Mouse (Mus musculus): ENCODE data around the gene Cntnap1. TPM values are rescaled to one million over a fixed set of nuclear protein-coding genes. Genes with fewer than 3 reads are reported as not detected.
A peak's percentile ranks its signal among the peaks of the same experiment; 100 is the strongest.
"Not testable (repeated sequence)": the region's sequence is repeated elsewhere in the genome, so short reads cannot be mapped to it uniquely, and the experiment has no call there.

Cntnap1 gene
- polyA plus RNA-seq (2015; fragmentation: Nextera tagmentation; extraction: Ambion mirVana), result 2.0 and 2.6 TPM in 2 replicates

GRCm38 (mm10) chr11:101170354-101170810 lies at the start of gene Cntnap1:
Gene Cntnap1, plus strand, starts transcription at chr11:101170523.
- Histone ChIP-seq H3K27ac (peak within 1 kb of the TSS; percentile 88), H3K4me2 (peak within 1 kb of the TSS; percentile 85), H3K9me3 (no peaks in the 10 kb centered on the region), H3K4me3 (replicated peaks) (peak within 1 kb of the TSS; percentile 66), H3K9ac (peak within 1 kb of the TSS; percentile 69), H3K27me3 (replicated peaks) (peaks cover 16% of the 10 kb centered on the region; the same call in 1 of the 2 replicates), H3K4me1 (peaks cover 45% of the 10 kb centered on the region), H3K36me3 (peaks cover 25% of the 10 kb centered on the region)
- under 1% methylated on average over 35 of the region's 35 CpGs for WGBS
- ATAC-seq (ENCODE audit: insufficient read depth, low FRiP score, low read depth), result no peak

- peaks cover 16% of the 10 kb centered on the region for H3K4me1 ChIP-seq
- H3K9ac ChIP-seq, result peak overlapping the region; percentile 66
- no peaks in the 10 kb centered on the region for H3K27me3 ChIP-seq (replicated peaks)
- 21% methylated on average over 19 of the region's 19 CpGs for WGBS
- ATAC-seq (ENCODE audit: insufficient read depth, low FRiP score, low read depth), result no peak
- peak overlapping the region; percentile 93 for H3K4me2 ChIP-seq
- H3K4me3 ChIP-seq (replicated peaks), result peak overlapping the region; percentile 99
- H3K36me3 ChIP-seq, result peaks cover 12% of the 10 kb centered on the region
- H3K9me3 ChIP-seq, result no peaks in the 10 kb centered on the region
- peak overlapping the region; percentile 91 for H3K27ac ChIP-seq
Observed at GRCm38 (mm10) chr11:101120545-101121188, 49.7 kb upstream of the Cntnap1 start.

GRCm38 (mm10) chr11:101124494-101124893 lies 45.8 kb upstream of the Cntnap1 start:
- H3K9ac ChIP-seq; H3K9me3 ChIP-seq; H3K27me3 ChIP-seq (replicated peaks); H3K27ac ChIP-seq; ATAC-seq (ENCODE audit: insufficient read depth, low FRiP score, low read depth); H3K4me3 ChIP-seq (replicated peaks); H3K4me1 ChIP-seq; H3K4me2 ChIP-seq: not testable (repeated sequence)
- over 99% methylated on average over 8 of the region's 8 CpGs for WGBS
- peaks cover 27% of the 10 kb centered on the region for H3K36me3 ChIP-seq

GRCm38 (mm10) chr11:101125008-101125407 lies 45.3 kb upstream of the Cntnap1 start:
- H3K27me3 ChIP-seq (replicated peaks); H3K4me3 ChIP-seq (replicated peaks); ATAC-seq (ENCODE audit: insufficient read depth, low FRiP score, low read depth); H3K27ac ChIP-seq; H3K9me3 ChIP-seq; H3K9ac ChIP-seq; H3K4me2 ChIP-seq; H3K4me1 ChIP-seq: not testable (repeated sequence)
- 97% methylated on average over 9 of the region's 9 CpGs for WGBS
- peaks cover 27% of the 10 kb centered on the region for H3K36me3 ChIP-seq

GRCm38 (mm10) chr11:101127075-101127474 lies 43.2 kb upstream of the Cntnap1 start:
- ATAC-seq (ENCODE audit: insufficient read depth, low FRiP score, low read depth), result no peak
- WGBS, result 100% methylated on average over 1 of the region's 1 CpGs
- Histone ChIP-seq H3K27me3 (replicated peaks) (no peaks in the 10 kb centered on the region), H3K4me3 (replicated peaks) (no peak overlapping the region), H3K4me2 (no peak overlapping the region), H3K9ac (no peak overlapping the region), H3K27ac (no peak overlapping the region), H3K4me1 (peaks cover 8% of the 10 kb centered on the region), H3K9me3 (no peaks in the 10 kb centered on the region), H3K36me3 (peaks cover 27% of the 10 kb centered on the region)

- Histone ChIP-seq H3K27me3 (replicated peaks) (no peaks in the 10 kb centered on the region), H3K4me2 (no peak overlapping the region), H3K27ac (no peak overlapping the region), H3K9me3 (no peaks in the 10 kb centered on the region), H3K4me1 (peaks cover 10% of the 10 kb centered on the region), H3K36me3 (peaks cover 18% of the 10 kb centered on the region), H3K4me3 (replicated peaks) (no peak overlapping the region), H3K9ac (no peak overlapping the region)
- no peak for ATAC-seq (ENCODE audit: insufficient read depth, low FRiP score, low read depth)
- 84% methylated on average over 11 of the region's 11 CpGs for WGBS
Observed at GRCm38 (mm10) chr11:101128996-101129577, 41.2 kb upstream of the Cntnap1 start.

GRCm38 (mm10) chr11:101130056-101130756 lies 40.1 kb upstream of the Cntnap1 start:
- Histone ChIP-seq H3K4me2 (no peak overlapping the region), H3K9ac (no peak overlapping the region), H3K4me1 (peaks cover 10% of the 10 kb centered on the region), H3K36me3 (peaks cover 16% of the 10 kb centered on the region), H3K9me3 (no peaks in the 10 kb centered on the region), H3K4me3 (replicated peaks) (no peak overlapping the region), H3K27ac (no peak overlapping the region), H3K27me3 (replicated peaks) (no peaks in the 10 kb centered on the region)
- 0 out of 2 replicates have a peak, but pooled peaks have one; percentile 31 for ATAC-seq (ENCODE audit: insufficient read depth, low FRiP score, low read depth)
- WGBS, result 39% methylated on average over 18 of the region's 18 CpGs

GRCm38 (mm10) chr11:101131187-101131586 lies 39.1 kb upstream of the Cntnap1 start:
- Histone ChIP-seq H3K9ac (no peak overlapping the region), H3K36me3 (peaks cover 10% of the 10 kb centered on the region), H3K4me3 (replicated peaks) (no peak overlapping the region), H3K9me3 (no peaks in the 10 kb centered on the region), H3K4me2 (no peak overlapping the region), H3K4me1 (peaks cover 10% of the 10 kb centered on the region), H3K27ac (no peak overlapping the region), H3K27me3 (replicated peaks) (no peaks in the 10 kb centered on the region)
- no peak for ATAC-seq (ENCODE audit: insufficient read depth, low FRiP score, low read depth)
- 68% methylated on average over 2 of the region's 2 CpGs for whole genome bisulfite sequencing

- no peak overlapping the region for H3K4me3 ChIP-seq (replicated peaks)
- H3K4me2 ChIP-seq, result no peak overlapping the region
- no peaks in the 10 kb centered on the region for H3K9me3 ChIP-seq
- H3K4me1 ChIP-seq, result peaks cover 10% of the 10 kb centered on the region
- H3K27ac ChIP-seq, result no peak overlapping the region
- H3K36me3 ChIP-seq, result peaks cover 4% of the 10 kb centered on the region
- H3K27me3 ChIP-seq (replicated peaks), result no peaks in the 10 kb centered on the region
- 90% methylated on average over 6 of the region's 6 CpGs for WGBS
- H3K9ac ChIP-seq, result no peak overlapping the region
- no peak for ATAC-seq (ENCODE audit: insufficient read depth, low FRiP score, low read depth)
Observed at GRCm38 (mm10) chr11:101131701-101132100, 38.6 kb upstream of the Cntnap1 start.

- Histone ChIP-seq H3K4me1 (peaks cover 10% of the 10 kb centered on the region), H3K9ac (no peak overlapping the region), H3K4me2 (no peak overlapping the region), H3K36me3 (no peaks in the 10 kb centered on the region), H3K27ac (no peak overlapping the region), H3K27me3 (replicated peaks) (no peaks in the 10 kb centered on the region), H3K9me3 (no peaks in the 10 kb centered on the region), H3K4me3 (replicated peaks) (no peak overlapping the region)
- no peak for ATAC-seq (ENCODE audit: insufficient read depth, low FRiP score, low read depth)
- WGBS, result 47% methylated on average over 12 of the region's 12 CpGs
Observed at GRCm38 (mm10) chr11:101133037-101133436, 37.3 kb upstream of the Cntnap1 start.

- H3K4me3 ChIP-seq (replicated peaks), result no peak overlapping the region
- H3K9ac ChIP-seq, result no peak overlapping the region
- H3K9me3 ChIP-seq, result no peaks in the 10 kb centered on the region
- no peaks in the 10 kb centered on the region for H3K36me3 ChIP-seq
- H3K4me2 ChIP-seq, result no peak overlapping the region
- ATAC-seq (ENCODE audit: insufficient read depth, low FRiP score, low read depth), result no peak
- peaks cover 18% of the 10 kb centered on the region for H3K4me1 ChIP-seq
- WGBS, result 70% methylated on average over 13 of the region's 13 CpGs
- H3K27ac ChIP-seq, result no peak overlapping the region
- no peaks in the 10 kb centered on the region for H3K27me3 ChIP-seq (replicated peaks)
Observed at GRCm38 (mm10) chr11:101134217-101134865, 36.0 kb upstream of the Cntnap1 start.

Data from stomach, embryonic 15.5 days (tissue).